Mouse (Mus musculus) CH12.LX (cell line): Measurements from ENCODE around the gene Slc4a1. TPM values are rescaled to one million over a fixed set of nuclear protein-coding genes. Genes with fewer than 3 reads are reported as not detected.

Experiments
- DNase-seq: peaks from one replicate; pipeline ENCODE4 v3.0.0-alpha.2; 2013; ENCODE audit errors: extremely low read depth
- H3K27ac ChIP-seq: 2 replicates; pipeline ENCODE4 v1.5.1; 2012; ENCODE audit warnings: low read depth, mild to moderate bottlenecking, control low read depth, moderate library complexity; ENCODE audit not compliant: insufficient read depth
- H3K27me3 ChIP-seq: replicated peaks from 2 replicates; pipeline ENCODE3; 2012; ENCODE audit warnings: inconsistent platforms
- H3K36me3 ChIP-seq, 2 experiments: replicated peaks in 1 of 2; 2 replicates each; pipeline versions ENCODE3 to v1.6.1; 2012; ENCODE audit warnings: inconsistent platforms in 1 of 2, low read length in 1 of 2, mild to moderate bottlenecking in 1 of 2, mixed read lengths in 1 of 2, moderate library complexity in 1 of 2; ENCODE audit not compliant: control insufficient read depth in 1 of 2, insufficient read depth in 1 of 2
- H3K4me1 ChIP-seq, 2 experiments: 2 replicates each; pipeline ENCODE4 v1.6.1; 2012; ENCODE audit warnings: inconsistent platforms in 1 of 2, moderate library complexity in 1 of 2; ENCODE audit not compliant: insufficient read depth in 2 of 2, control insufficient read depth in 1 of 2
- H3K4me2 ChIP-seq: 2 replicates; pipeline ENCODE4 v1.6.1; 2012; ENCODE audit warnings: low read depth, mild to moderate bottlenecking, control low read depth; ENCODE audit not compliant: poor library complexity, insufficient read depth, severe bottlenecking
- H3K4me3 ChIP-seq, 3 experiments: fragments of 150-350 bp in 1 of 3; sonication (generic) in 1 of 3; replicated peaks in 1 of 3; 2 replicates each; pipeline versions ENCODE3 to v1.5.1; 2011 to 2012; ENCODE audit warnings: low read depth in 2 of 3, low read length in 2 of 3, mild to moderate bottlenecking in 2 of 3, moderate library complexity in 2 of 3, control low read depth in 1 of 3, improper control_type of control experiment in 1 of 3, inconsistent platforms in 1 of 3, mixed read lengths in 1 of 3; ENCODE audit not compliant: poor library complexity in 1 of 3
- H3K79me2 ChIP-seq: replicated peaks from 2 replicates; pipeline ENCODE4 v1.6.1; 2012; ENCODE audit warnings: mild to moderate bottlenecking, moderate library complexity; ENCODE audit not compliant: control insufficient read depth, poor library complexity, insufficient read depth, severe bottlenecking; ENCODE audit errors: extremely low read depth
- H3K9ac ChIP-seq: 2 replicates; pipeline ENCODE4 v1.6.1; 2012; ENCODE audit warnings: low read depth, mild to moderate bottlenecking, control low read depth, moderate library complexity; ENCODE audit not compliant: insufficient read depth
- H3K9me3 ChIP-seq: replicated peaks from 2 replicates; pipeline ENCODE3; 2012; ENCODE audit warnings: low read length, inconsistent platforms, mixed read lengths
- CHD1 ChIP-seq: IDR thresholded peaks from 2 replicates; pipeline ENCODE4 v1.6.1; 2012; ENCODE audit warnings: low read depth, low read length, improper control_type of control experiment, inconsistent platforms
- CHD2 ChIP-seq: IDR thresholded peaks from 2 replicates; pipeline ENCODE4 v1.6.1; 2011; ENCODE audit warnings: low read length, improper control_type of control experiment
- ELF1 ChIP-seq: IDR thresholded peaks from 2 replicates; pipeline ENCODE4 v1.6.1; 2014; ENCODE audit warnings: low read depth, mild to moderate bottlenecking, inconsistent platforms, low read length, improper control_type of control experiment
- ETS1 ChIP-seq: conservative IDR thresholded peaks from 2 replicates; pipeline ENCODE4 v1.6.1; 2012; ENCODE audit warnings: low read depth, mild to moderate bottlenecking, inconsistent platforms, low read length, improper control_type of control experiment, moderate library complexity
- GABPA ChIP-seq: IDR thresholded peaks from 2 replicates; pipeline ENCODE4 v1.6.1; 2012; ENCODE audit warnings: low read depth, low read length, improper control_type of control experiment, inconsistent platforms; ENCODE audit not compliant: insufficient replicate concordance
- MAFK ChIP-seq: IDR thresholded peaks from 2 replicates; pipeline ENCODE4 v1.6.1; 2011; ENCODE audit warnings: low read length, improper control_type of control experiment; ENCODE audit not compliant: insufficient replicate concordance
- MAX ChIP-seq: IDR thresholded peaks from 2 replicates; pipeline ENCODE4 v1.6.1; 2011; ENCODE audit warnings: low read length, improper control_type of control experiment
- MEF2A ChIP-seq: IDR thresholded peaks from 2 replicates; pipeline ENCODE4 v1.6.1; 2014; ENCODE audit warnings: low read depth, mild to moderate bottlenecking, inconsistent platforms, low read length, improper control_type of control experiment, borderline replicate concordance
- NELFE ChIP-seq: IDR thresholded peaks from 2 replicates; pipeline ENCODE4 v1.6.1; 2011; ENCODE audit warnings: low read depth, low read length, improper control_type of control experiment
- NRF1 ChIP-seq: IDR thresholded peaks from 2 replicates; pipeline ENCODE4 v1.6.1; 2014; ENCODE audit warnings: low read depth, mild to moderate bottlenecking, inconsistent platforms, low read length, improper control_type of control experiment, moderate library complexity
- POLR2A ChIP-seq: IDR thresholded peaks from 2 replicates; pipeline ENCODE4 v1.6.1; 2011; ENCODE audit warnings: low read depth, mild to moderate bottlenecking, improper control_type of control experiment, low read length
- SIN3A ChIP-seq: IDR thresholded peaks from 2 replicates; pipeline ENCODE4 v1.6.1; 2012; ENCODE audit warnings: low read length, improper control_type of control experiment, inconsistent platforms
- TBP ChIP-seq: conservative IDR thresholded peaks from 2 replicates; pipeline ENCODE4 v1.6.1; 2011; ENCODE audit warnings: low read depth, low read length, improper control_type of control experiment
- TCF12 ChIP-seq: IDR thresholded peaks from 2 replicates; pipeline ENCODE4 v1.6.1; 2014; ENCODE audit warnings: low read depth, mild to moderate bottlenecking, inconsistent platforms, low read length, improper control_type of control experiment
- UBTF ChIP-seq: IDR thresholded peaks from 2 replicates; pipeline ENCODE4 v1.6.1; 2012; ENCODE audit warnings: low read depth, mild to moderate bottlenecking, inconsistent platforms, low read length, improper control_type of control experiment, moderate library complexity
- USF1 ChIP-seq: IDR thresholded peaks from 2 replicates; pipeline ENCODE4 v1.6.1; 2014; ENCODE audit warnings: low read depth, mild to moderate bottlenecking, inconsistent platforms, low read length, improper control_type of control experiment
- ZC3H11A ChIP-seq: IDR thresholded peaks from 2 replicates; pipeline ENCODE4 v1.6.1; 2012; ENCODE audit warnings: low read depth, mild to moderate bottlenecking, inconsistent platforms, low read length, improper control_type of control experiment
- ZNF384 ChIP-seq: IDR thresholded peaks from 2 replicates; pipeline ENCODE4 v1.6.1; 2012; ENCODE audit warnings: low read depth, low read length, improper control_type of control experiment, inconsistent platforms
- dilution Hi-C: fragments of 300-500 bp; cut with MboI; formaldehyde crosslinking; loops from 2 replicates; pipeline ENCODE4 v1.14.3; 2020; ENCODE audit warnings: low sequenced_read_pairs; ENCODE audit not compliant: extremely low pct_unique_long_range_greater_than_20kb, extremely low pct_ligation_motif_present
- in situ Hi-C: fragments of 300-500 bp; cut with MboI; formaldehyde crosslinking; loops from 3 replicates; pipeline ENCODE4 v1.14.3; 2019; ENCODE audit warnings: low sequenced_read_pairs, low pct_ligation_motif_present, low pct_unique_long_range_greater_than_20kb, mixed read lengths
- polyA plus RNA-seq: library from polyadenylated mRNA; unstranded; fragments of >175 nt; gene quantifications from 2 replicates; pipeline ENCODE4 v1.2.1, GENCODE M21; 2012; ENCODE audit warnings: low read depth; ENCODE audit not compliant: insufficient read length
- total RNA-seq, 2 experiments: library from RNA; depleted of rRNA; stranded (reverse); fragments of 300-350 nt in 1 of 2; fragments of >200 nt in 1 of 2; gene quantifications; 2 replicates each; pipeline ENCODE4 v1.2.3; 2012 to 2014

Gene Slc4a1
- total and polyA plus RNA-seq, 3 experiments: 0.08 TPM; not detected in 2

DNA sequence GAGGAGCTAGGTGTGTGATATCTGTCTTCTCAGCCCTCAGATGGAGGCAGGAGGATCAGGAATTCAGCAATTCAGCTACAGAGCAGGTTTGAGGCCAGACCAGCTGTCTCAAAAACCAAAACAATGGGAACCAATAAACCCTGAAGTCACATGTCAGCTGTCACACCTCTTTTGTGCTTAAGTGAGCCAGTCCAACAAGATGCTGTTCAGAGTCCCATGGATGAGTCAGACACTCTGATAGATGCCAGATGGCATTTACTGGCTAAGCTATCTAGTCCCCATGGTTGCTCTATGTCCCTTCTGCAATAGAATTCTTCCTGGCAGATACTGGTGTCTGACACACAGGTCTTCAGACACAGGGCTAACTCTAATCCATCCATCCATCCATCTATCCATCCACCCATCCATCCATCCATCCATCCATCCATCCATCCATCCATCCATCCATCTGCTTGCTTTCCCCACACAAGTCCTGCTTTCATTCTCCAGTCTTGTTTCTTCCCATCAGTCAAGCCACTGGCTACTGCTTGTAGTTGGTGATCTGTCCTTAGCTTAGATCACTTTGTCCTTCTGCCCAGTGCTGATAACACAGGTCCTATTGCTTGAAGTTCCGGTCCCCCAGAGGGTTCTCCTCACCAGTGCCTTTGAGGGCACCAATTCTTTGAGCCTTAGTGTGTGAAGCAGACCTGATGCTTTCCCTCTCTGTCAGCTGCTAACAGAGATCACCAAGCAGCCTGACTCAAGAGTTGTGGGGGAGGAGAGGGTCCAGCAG lies 17.5 kb upstream of the Slc4a1 start (continued):
- no peak for TF ChIP-seq UBTF

- Histone ChIP-seq H3K4me1 (peaks cover 31 to 47% of the 10 kb centered on the region in 2 experiments), H3K79me2 (no peaks in the 10 kb centered on the region), H3K9ac (no peak overlapping the region), H3K27me3 (peaks cover 18% of the 10 kb centered on the region), H3K9me3 (peaks cover 14% of the 10 kb centered on the region), H3K4me2 (no peak overlapping the region), H3K4me3 (no peak overlapping the region), H3K36me3 (no peaks in the 10 kb centered on the region), H3K27ac (no peak overlapping the region)
- DNase-seq: no peak
- dilution Hi-C loops (no loop called here), in situ Hi-C loops (no loop called here)
- TF ChIP-seq ELF1: no peak
- TF ChIP-seq MEF2A: no peak
- no peak for TF ChIP-seq NRF1
- no peak for TF ChIP-seq USF1
- peak; percentile 66; the same call in 1 of the 2 replicates for TF ChIP-seq MAFK
- TF ChIP-seq CHD1: 0 out of 2 replicates have a peak, but pooled peaks have one; percentile 35
- no peak for TF ChIP-seq CHD2
- TF ChIP-seq MAX: no peak; the same call in 1 of the 2 replicates
- no peak for TF ChIP-seq ETS1
- TF ChIP-seq TCF12: no peak
- no peak for TF ChIP-seq POLR2A
- no peak for TF ChIP-seq TBP
- TF ChIP-seq SIN3A: 0 out of 2 replicates have a peak, but pooled peaks have one; percentile 13
- no peak for TF ChIP-seq GABPA
- no peak for TF ChIP-seq ZC3H11A
- no peak for TF ChIP-seq NELFE
- no peak for TF ChIP-seq ZNF384
Observed at GRCm38 (mm10) chr11:102382794-102383193, 16.8 kb upstream of the Slc4a1 start.
